Mouse (Mus musculus) stomach, embryonic 16.5 days (tissue): Measurements from ENCODE around the gene Sgpp1. TPM values are rescaled to one million over a fixed set of nuclear protein-coding genes. Genes with fewer than 3 reads are reported as not detected.
"Not testable (repeated sequence)": the region's sequence is repeated elsewhere in the genome, so short reads cannot be mapped to it uniquely, and the experiment has no call there.

ENCODE experiments used
- ATAC-seq: fragments of 200-750 bp; cut with Nextera tagmentation; 2 replicates; pipeline ENCODE4 v1.8.0; 2017; ENCODE audit warnings: moderate number of reproducible peaks, moderate TSS enrichment; ENCODE audit not compliant: insufficient read depth, low FRiP score
- H3K27ac ChIP-seq: fragments of 300-500 bp; sonication (generic); 2 replicates; pipeline ENCODE4 v1.5.1; 2014; ENCODE audit warnings: low read length
- H3K27me3 ChIP-seq: fragments of 300-500 bp; sonication (generic); 2 replicates; pipeline ENCODE4 v1.6.1; 2014; ENCODE audit warnings: low read length, control low read depth, mixed read lengths; ENCODE audit not compliant: control insufficient read depth, insufficient read depth
- H3K36me3 ChIP-seq: fragments of 300-500 bp; sonication (generic); 2 replicates; pipeline ENCODE4 v1.6.1; 2014; ENCODE audit warnings: low read length; ENCODE audit not compliant: control insufficient read depth, insufficient read depth
- H3K4me1 ChIP-seq: fragments of 300-500 bp; sonication (generic); 2 replicates; pipeline ENCODE4 v1.6.1; 2014; ENCODE audit warnings: low read length, control low read depth, mixed read lengths; ENCODE audit not compliant: control insufficient read depth, insufficient read depth
- H3K4me2 ChIP-seq: fragments of 300-500 bp; sonication (generic); 2 replicates; pipeline ENCODE4 v1.6.1; 2014; ENCODE audit warnings: low read depth, low read length, mixed read lengths
- H3K4me3 ChIP-seq: fragments of 300-500 bp; sonication (generic); replicated peaks from 2 replicates; pipeline ENCODE4 v1.5.1; 2014; ENCODE audit warnings: mild to moderate bottlenecking, low read length
- H3K9ac ChIP-seq: fragments of 300-500 bp; sonication (generic); 2 replicates; pipeline ENCODE4 v1.6.1; 2014; ENCODE audit warnings: low read length
- H3K9me3 ChIP-seq: fragments of 300-500 bp; sonication (generic); replicated peaks from 2 replicates; pipeline ENCODE4 v1.6.1; 2016; ENCODE audit warnings: low read length, control low read depth; ENCODE audit not compliant: control insufficient read depth
- WGBS: fragments of 180-500 bp; shearing (Covaris S2); extraction: QIAGEN DNeasy Blood & Tissue Kit; methylation state at CpG from one replicate; pipeline ENCODE4 v1.1.7; 2014; 5-methylcytosine and 5-hydroxymethylcytosine counted together
- polyA plus RNA-seq: library from polyadenylated mRNA; unstranded; fragments of >200 nt; fragmentation: Nextera tagmentation; extraction: Ambion mirVana; gene quantifications from 2 replicates; pipeline ENCODE4 v1.2.1, GENCODE M21; 2015

Gene Sgpp1
- polyA plus RNA-seq, 1 experiment from 2014 or later, result 16.8 TPM

- no peaks in the 10 kb centered on the region; the same call in 1 of the 2 replicates for H3K9me3 ChIP-seq
- no peak overlapping the region for H3K4me3 ChIP-seq
- ATAC-seq, result no peak
- WGBS, result 83% methylated on average over 15 of the region's 15 CpGs
- H3K4me2 ChIP-seq, result no peak overlapping the region
- H3K27me3 ChIP-seq, result no peaks in the 10 kb centered on the region
- no peaks in the 10 kb centered on the region for H3K36me3 ChIP-seq
- no peak overlapping the region; the same call in 1 of the 2 replicates for H3K27ac ChIP-seq
- H3K9ac ChIP-seq, result 0 out of 2 replicates have a peak overlapping the region, but pooled peaks have one; percentile 26
- peaks cover 3% of the 10 kb centered on the region; the same call in 1 of the 2 replicates for H3K4me1 ChIP-seq
Observed at GRCm38 (mm10) chr12:75727333-75728125, 8.0 kb downstream of the Sgpp1 start.

DNA sequence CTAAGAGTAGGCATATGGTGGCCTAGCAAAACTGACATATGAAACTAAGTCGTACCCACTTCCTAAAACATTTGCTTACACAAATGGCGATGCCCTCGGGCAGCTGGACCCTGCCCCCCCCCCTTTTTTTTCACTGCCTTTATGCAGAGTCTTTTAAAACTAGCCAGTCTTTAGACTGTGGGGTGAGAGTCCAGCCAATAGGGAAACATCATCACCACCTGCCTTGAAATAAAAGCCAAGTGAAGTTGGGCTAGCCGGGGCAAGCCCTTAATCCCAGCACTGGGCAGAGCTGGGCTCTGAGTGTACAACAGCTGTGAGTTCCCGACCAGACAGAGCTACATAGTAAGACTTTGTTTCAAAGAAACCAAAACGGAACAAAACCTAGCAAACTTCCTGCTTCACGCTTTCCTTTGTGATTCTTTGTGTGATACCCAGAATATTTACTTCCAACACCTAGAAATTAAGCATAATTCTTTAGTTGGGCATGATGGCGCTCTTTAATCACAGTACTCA is 9.1 kb downstream of the Sgpp1 start:
- no peaks in the 10 kb centered on the region for H3K36me3 ChIP-seq

GRCm38 (mm10) chr12:75724621-75725324 is 10.8 kb downstream of the Sgpp1 start:
- H3K4me2 ChIP-seq, result no peak overlapping the region

More for the DNA sequence above, 9.1 kb downstream of the Sgpp1 start:
- Histone ChIP-seq H3K4me3 (no peak overlapping the region), H3K9ac (no peak overlapping the region), H3K4me2 (no peak overlapping the region), H3K4me1 (peaks cover 3% of the 10 kb centered on the region; the same call in 1 of the 2 replicates), H3K27me3 (no peaks in the 10 kb centered on the region), H3K9me3 (no peaks in the 10 kb centered on the region; the same call in 1 of the 2 replicates), H3K27ac (no peak overlapping the region)
- WGBS, result 78% methylated on average over 8 of the region's 8 CpGs
- ATAC-seq, result no peak

GRCm38 (mm10) chr12:75723839-75724463 is 11.6 kb downstream of the Sgpp1 start:
- no peak overlapping the region for H3K4me3 ChIP-seq
- no peaks in the 10 kb centered on the region; the same call in 1 of the 2 replicates for H3K9me3 ChIP-seq
- H3K9ac ChIP-seq, result no peak overlapping the region
- peak; percentile 66; the same call in 1 of the 2 replicates for ATAC-seq
- peaks cover 3% of the 10 kb centered on the region; the same call in 1 of the 2 replicates for H3K4me1 ChIP-seq
- no peak overlapping the region for H3K27ac ChIP-seq
- 74% methylated on average over 11 of the region's 11 CpGs for WGBS
- no peak overlapping the region for H3K4me2 ChIP-seq
- H3K27me3 ChIP-seq, result no peaks in the 10 kb centered on the region
- H3K36me3 ChIP-seq, result peaks cover 6% of the 10 kb centered on the region; the same call in 1 of the 2 replicates

More at GRCm38 (mm10) chr12:75724621-75725324, 10.8 kb downstream of the Sgpp1 start:
- WGBS, result 84% methylated on average over 14 of the region's 14 CpGs
- Histone ChIP-seq H3K27me3 (no peaks in the 10 kb centered on the region), H3K9me3 (no peaks in the 10 kb centered on the region; the same call in 1 of the 2 replicates), H3K4me3 (no peak overlapping the region), H3K9ac (no peak overlapping the region), H3K27ac (no peak overlapping the region), H3K36me3 (0 out of 2 replicates have a peak, but pooled peaks cover 1% of the 10 kb centered on the region), H3K4me1 (peaks cover 3% of the 10 kb centered on the region; the same call in 1 of the 2 replicates)
- ATAC-seq, result no peak

DNA sequence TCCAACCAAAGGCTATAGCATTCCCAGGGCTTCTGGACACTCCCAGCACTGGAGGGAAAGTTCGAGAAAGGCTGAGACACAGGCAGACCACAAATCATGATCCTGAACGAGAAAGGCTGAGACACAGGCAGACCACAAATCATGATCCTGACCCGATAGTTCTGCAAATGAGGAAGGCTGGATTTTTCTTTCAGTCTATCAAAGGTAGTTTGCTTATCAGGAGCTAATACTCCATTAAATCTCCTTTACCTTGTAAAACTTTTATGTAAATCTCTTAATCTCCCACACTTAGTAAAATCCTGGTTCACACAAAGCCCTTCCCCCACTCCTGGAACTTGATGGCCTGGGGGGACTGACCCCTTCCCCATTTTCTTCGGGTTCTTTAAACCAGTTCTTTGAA is 13.6 kb downstream of the Sgpp1 start:
- no peaks in the 10 kb centered on the region for H3K4me1 ChIP-seq
- H3K4me2 ChIP-seq, result no peak overlapping the region
- no peak for ATAC-seq
- no peaks in the 10 kb centered on the region for H3K9me3 ChIP-seq
- no peak overlapping the region; the same call in 1 of the 2 replicates for H3K27ac ChIP-seq
- peaks cover 6% of the 10 kb centered on the region; the same call in 1 of the 2 replicates for H3K36me3 ChIP-seq
- no peak overlapping the region for H3K4me3 ChIP-seq
- WGBS, result 19% methylated on average over 4 of the region's 4 CpGs
- no peaks in the 10 kb centered on the region for H3K27me3 ChIP-seq
- H3K9ac ChIP-seq, result no peak overlapping the region

DNA sequence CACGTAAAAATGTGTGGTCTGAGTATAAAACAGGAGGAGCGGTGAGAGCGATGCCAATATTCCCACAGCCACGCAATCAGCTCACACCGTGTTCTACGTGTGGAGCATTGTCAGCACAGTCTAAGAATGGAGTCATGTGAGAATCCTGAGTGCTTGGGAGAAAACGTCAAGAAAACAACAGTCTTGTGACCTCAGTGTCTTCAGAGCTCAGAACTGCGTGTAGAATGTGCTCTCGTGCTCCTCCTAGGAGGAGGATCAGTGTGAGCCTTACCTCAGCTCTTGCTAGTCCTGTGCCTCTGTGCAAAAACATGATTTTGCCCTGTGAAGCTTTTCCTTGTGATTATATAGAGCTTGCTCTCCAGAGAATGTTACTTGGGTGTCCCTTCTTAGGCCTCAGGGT is 14.5 kb downstream of the Sgpp1 start:
- Histone ChIP-seq H3K27me3 (no peaks in the 10 kb centered on the region), H3K4me3 (no peak overlapping the region), H3K4me2 (no peak overlapping the region), H3K27ac (no peak overlapping the region), H3K9me3 (no peaks in the 10 kb centered on the region), H3K4me1 (no peaks in the 10 kb centered on the region), H3K9ac (no peak overlapping the region), H3K36me3 (peaks cover 6% of the 10 kb centered on the region; the same call in 1 of the 2 replicates)
- ATAC-seq, result no peak
- WGBS, result 71% methylated on average over 9 of the region's 9 CpGs

GRCm38 (mm10) chr12:75713596-75713995 is 21.9 kb downstream of the Sgpp1 start:
- no peak overlapping the region for H3K9ac ChIP-seq
- ATAC-seq, result no peak
- no peak overlapping the region for H3K27ac ChIP-seq
- no peaks in the 10 kb centered on the region for H3K9me3 ChIP-seq
- no peak overlapping the region for H3K4me3 ChIP-seq
- H3K27me3 ChIP-seq, result no peaks in the 10 kb centered on the region
- H3K4me1 ChIP-seq, result no peaks in the 10 kb centered on the region
- H3K36me3 ChIP-seq, result no peaks in the 10 kb centered on the region
- no peak overlapping the region for H3K4me2 ChIP-seq
- 72% methylated on average over 9 of the region's 9 CpGs for WGBS

- H3K27ac ChIP-seq, H3K36me3 ChIP-seq, H3K9ac ChIP-seq, H3K4me2 ChIP-seq, H3K27me3 ChIP-seq, H3K9me3 ChIP-seq, H3K4me1 ChIP-seq, H3K4me3 ChIP-seq, ATAC-seq: not testable (repeated sequence)
- 92% methylated on average over 7 of the region's 7 CpGs for WGBS
Observed at GRCm38 (mm10) chr12:75712905-75713304, 22.6 kb downstream of the Sgpp1 start.
